Mouse (Mus musculus): ENCODE data around the gene Hsp90ab1. TPM values are rescaled to one million over a fixed set of nuclear protein-coding genes. Genes with fewer than 3 reads are reported as not detected.

Hsp90ab1 gene
- 3,626 and 3,708 TPM in 2 replicates for polyA plus RNA-seq (2011; ENCODE audit: insufficient read depth, insufficient read length, low read depth, missing spikeins)

DNA sequence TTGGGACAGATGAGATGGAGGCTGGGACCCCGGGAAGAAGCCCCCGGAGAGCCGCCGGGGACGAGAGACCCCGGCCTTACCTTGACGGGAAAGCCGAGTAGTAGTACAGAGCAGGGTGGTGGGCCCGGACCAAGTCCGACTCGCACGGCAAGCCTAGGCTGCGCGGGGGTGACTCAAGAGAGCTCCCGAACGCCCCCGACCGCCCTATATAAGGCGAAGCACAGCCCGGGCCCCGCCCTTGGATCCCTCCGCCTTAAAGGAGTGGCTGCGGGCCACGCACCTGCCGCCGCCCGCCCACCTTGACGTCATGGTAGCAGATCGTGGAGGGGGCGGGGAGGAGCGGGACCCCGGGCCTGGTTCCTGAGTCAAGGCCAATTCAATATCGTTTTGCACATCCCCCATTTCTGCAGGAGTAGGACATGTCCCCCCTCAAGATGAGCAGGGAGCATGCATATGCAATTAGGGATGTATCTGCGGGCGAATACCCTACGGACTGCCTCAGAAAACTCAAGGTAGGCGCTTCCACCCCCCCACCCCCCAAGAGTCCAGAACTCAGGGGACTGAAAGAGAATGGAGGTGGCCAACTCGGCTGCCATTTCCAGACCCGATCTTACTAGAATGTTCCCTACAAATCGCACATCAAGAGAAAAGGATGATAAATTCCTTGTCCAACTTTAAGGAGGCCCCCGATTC is at the start of gene Hsp90ab1:
Hsp90ab1 (minus strand) TSS at position 185 of the 693 bp plus-strand sequence.
- H3K9ac ChIP-seq (ENCODE audit: low read depth, poor library complexity, severe bottlenecking), result peak within 1 kb of the TSS; percentile 99
- peak within 1 kb of the TSS; percentile 84 for H3K4me3 ChIP-seq (ENCODE audit: low read depth, low read length)
- TF ChIP-seq POLR2A (IDR thresholded peaks at IDR 0.05; ENCODE audit: insufficient read depth, low read length) (peak; percentile 95), EP300 (IDR thresholded peaks at IDR 0.05; ENCODE audit: insufficient read depth, low read depth, low read length) (0 out of 2 replicates have a peak, but pooled peaks have one; percentile 37), CTCF (IDR thresholded peaks at IDR 0.05; ENCODE audit: low read depth, low read length) (no peak)
- no peaks in the 10 kb centered on the region for H3K27me3 ChIP-seq (ENCODE audit: control insufficient read depth, insufficient read depth, low read length, poor library complexity, severe bottlenecking)
- no peaks in the 10 kb centered on the region for H3K9me3 ChIP-seq (replicated peaks; ENCODE audit: control insufficient read depth, insufficient read depth, low read length, poor library complexity, severe bottlenecking)
- H3K36me3 ChIP-seq (ENCODE audit: control insufficient read depth, insufficient read depth, low read length, poor library complexity, severe bottlenecking), result peaks cover 40% of the 10 kb centered on the region
- peak within 1 kb of the TSS; percentile 71 for H3K27ac ChIP-seq (ENCODE audit: insufficient read depth, low read length)
- H3K4me1 ChIP-seq (ENCODE audit: control insufficient read depth, insufficient read depth, low read length), result no peaks in the 10 kb centered on the region

DNA sequence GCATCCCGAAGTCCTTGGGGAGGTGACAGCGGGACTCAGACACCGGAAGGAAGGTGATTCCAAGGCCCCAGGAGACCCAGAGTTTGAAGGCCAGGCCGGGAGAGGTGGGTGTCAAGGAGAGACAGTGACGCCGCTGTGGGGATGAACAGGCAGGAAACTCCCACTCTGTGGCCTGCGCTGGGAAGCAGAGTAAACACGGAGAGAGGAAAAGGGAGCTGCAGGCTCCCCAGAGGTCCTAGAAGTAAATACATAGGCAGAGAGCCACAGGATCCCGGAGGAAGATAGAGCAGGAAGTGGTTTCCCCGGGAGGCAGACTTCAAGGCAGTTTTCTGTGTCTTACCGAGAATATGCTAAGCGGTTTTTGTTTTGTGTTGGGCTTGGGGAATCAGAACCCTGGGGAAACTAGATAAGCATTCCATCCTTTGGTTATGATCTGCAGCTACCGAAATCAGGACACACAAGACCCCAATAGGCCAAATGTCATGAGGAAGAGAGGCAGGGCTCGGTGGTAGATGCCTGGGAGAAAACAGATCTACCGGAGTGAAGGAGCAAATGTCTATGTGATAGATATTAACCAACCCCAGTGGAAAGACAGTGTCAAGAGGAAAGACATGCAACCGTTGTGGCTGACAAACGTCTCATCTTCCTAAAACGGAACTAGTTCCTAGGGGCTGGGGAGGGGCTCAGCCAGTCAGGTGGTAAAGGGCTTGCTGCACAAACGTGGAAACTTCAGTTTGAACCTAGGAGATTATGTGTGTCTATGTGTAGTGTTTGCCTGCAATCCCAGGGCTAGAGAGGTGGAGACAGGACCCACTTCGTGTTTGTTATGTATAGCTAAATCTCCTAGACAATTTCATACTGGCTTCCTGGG is 46.5 kb upstream of the Hsp90ab1 start:
- Histone ChIP-seq H3K27ac (ENCODE audit: insufficient read depth, low read length) (peak overlapping the region; percentile 89), H3K27me3 (ENCODE audit: control insufficient read depth, insufficient read depth, low read length, poor library complexity, severe bottlenecking) (no peaks in the 10 kb centered on the region), H3K4me3 (ENCODE audit: low read depth, low read length) (peak overlapping the region; percentile 54), H3K36me3 (ENCODE audit: control insufficient read depth, insufficient read depth, low read length, poor library complexity, severe bottlenecking) (no peaks in the 10 kb centered on the region), H3K9ac (ENCODE audit: low read depth, poor library complexity, severe bottlenecking) (peak overlapping the region; percentile 40), H3K4me1 (ENCODE audit: control insufficient read depth, insufficient read depth, low read length) (peaks cover 5% of the 10 kb centered on the region), H3K9me3 (replicated peaks; ENCODE audit: control insufficient read depth, insufficient read depth, low read length, poor library complexity, severe bottlenecking) (no peaks in the 10 kb centered on the region)
- TF ChIP-seq CTCF (IDR thresholded peaks at IDR 0.05; ENCODE audit: low read depth, low read length) (no peak), EP300 (IDR thresholded peaks at IDR 0.05; ENCODE audit: insufficient read depth, low read depth, low read length) (no peak), POLR2A (IDR thresholded peaks at IDR 0.05; ENCODE audit: insufficient read depth, low read length) (no peak)

DNA sequence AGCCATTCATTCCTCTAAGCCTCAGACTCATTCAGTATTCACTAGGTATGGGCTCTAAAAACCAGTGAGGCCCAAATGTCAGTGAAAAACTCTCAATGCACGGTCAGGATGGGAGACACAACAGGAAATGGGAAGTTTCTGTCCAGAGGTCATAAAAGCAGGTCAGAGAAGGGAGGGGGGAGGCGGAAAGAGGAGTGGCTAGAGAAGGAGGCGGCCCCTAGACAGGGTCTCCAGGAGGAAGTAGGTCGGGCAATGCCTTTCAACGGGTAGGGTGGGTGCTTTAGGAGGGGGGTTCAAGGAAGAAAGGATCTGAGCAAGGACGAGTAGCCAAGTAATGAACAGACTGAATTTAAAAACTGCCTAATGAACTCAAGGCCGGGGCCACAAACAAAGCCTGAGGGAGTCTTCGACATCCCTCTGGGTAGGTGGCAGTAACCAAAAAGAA is 45.9 kb upstream of the Hsp90ab1 start:
- Histone ChIP-seq H3K4me3 (ENCODE audit: low read depth, low read length) (peak overlapping the region; percentile 54), H3K27me3 (ENCODE audit: control insufficient read depth, insufficient read depth, low read length, poor library complexity, severe bottlenecking) (no peaks in the 10 kb centered on the region), H3K4me1 (ENCODE audit: control insufficient read depth, insufficient read depth, low read length) (peaks cover 5% of the 10 kb centered on the region), H3K36me3 (ENCODE audit: control insufficient read depth, insufficient read depth, low read length, poor library complexity, severe bottlenecking) (no peaks in the 10 kb centered on the region), H3K9me3 (replicated peaks; ENCODE audit: control insufficient read depth, insufficient read depth, low read length, poor library complexity, severe bottlenecking) (no peaks in the 10 kb centered on the region), H3K27ac (ENCODE audit: insufficient read depth, low read length) (peak overlapping the region; percentile 89), H3K9ac (ENCODE audit: low read depth, poor library complexity, severe bottlenecking) (peak overlapping the region; percentile 40)
- TF ChIP-seq POLR2A (IDR thresholded peaks at IDR 0.05; ENCODE audit: insufficient read depth, low read length) (no peak), EP300 (IDR thresholded peaks at IDR 0.05; ENCODE audit: insufficient read depth, low read depth, low read length) (no peak), CTCF (IDR thresholded peaks at IDR 0.05; ENCODE audit: low read depth, low read length) (no peak)

DNA sequence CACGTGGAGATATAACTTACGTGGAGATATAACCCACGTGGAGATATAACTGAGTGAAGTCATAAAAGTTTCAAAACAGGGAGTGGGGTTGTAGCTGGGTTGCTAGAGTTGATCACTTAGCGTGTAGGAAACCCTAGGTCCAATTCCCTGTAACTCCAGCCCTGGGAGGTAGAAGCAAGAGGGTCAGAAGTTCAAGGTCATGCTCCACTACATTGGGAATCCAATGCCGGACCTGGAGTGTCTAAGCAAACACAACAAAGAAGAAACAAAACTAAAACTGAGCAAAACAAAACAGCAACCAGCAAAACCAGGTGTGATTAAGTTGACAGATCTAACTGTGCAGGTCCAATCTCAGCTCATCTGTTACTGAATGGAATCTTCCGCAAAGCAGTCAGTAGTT is 44.6 kb upstream of the Hsp90ab1 start:
- TF ChIP-seq CTCF (IDR thresholded peaks at IDR 0.05; ENCODE audit: low read depth, low read length), result no peak

DNA sequence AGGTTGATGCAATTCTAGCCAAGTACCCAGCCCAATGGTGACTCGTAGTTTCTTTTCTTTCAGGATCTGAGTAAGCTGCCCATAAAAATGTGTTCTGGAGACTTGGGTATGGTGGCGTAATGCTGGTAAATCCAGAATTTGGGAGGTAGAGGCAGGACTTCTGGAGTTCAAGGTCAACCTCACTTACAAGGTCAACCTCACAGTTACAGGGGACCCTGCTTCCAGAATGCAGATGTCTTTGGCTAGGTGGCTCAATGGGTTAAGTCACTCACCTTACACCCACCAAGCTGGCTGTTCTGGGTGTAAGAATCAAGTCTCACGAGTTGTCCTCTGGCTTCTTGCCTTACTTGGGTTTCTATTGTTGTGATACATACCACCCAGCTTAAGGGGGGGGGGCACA is 43.6 kb upstream of the Hsp90ab1 start:
- no peaks in the 10 kb centered on the region for H3K9me3 ChIP-seq (replicated peaks; ENCODE audit: control insufficient read depth, insufficient read depth, low read length, poor library complexity, severe bottlenecking)
- no peak overlapping the region for H3K4me3 ChIP-seq (ENCODE audit: low read depth, low read length)
- H3K9ac ChIP-seq (ENCODE audit: low read depth, poor library complexity, severe bottlenecking), result no peak overlapping the region
- no peaks in the 10 kb centered on the region for H3K27me3 ChIP-seq (ENCODE audit: control insufficient read depth, insufficient read depth, low read length, poor library complexity, severe bottlenecking)
- TF ChIP-seq CTCF (IDR thresholded peaks at IDR 0.05; ENCODE audit: low read depth, low read length) (no peak), EP300 (IDR thresholded peaks at IDR 0.05; ENCODE audit: insufficient read depth, low read depth, low read length) (no peak), POLR2A (IDR thresholded peaks at IDR 0.05; ENCODE audit: insufficient read depth, low read length) (no peak)
- H3K36me3 ChIP-seq (ENCODE audit: control insufficient read depth, insufficient read depth, low read length, poor library complexity, severe bottlenecking), result no peaks in the 10 kb centered on the region
- peak overlapping the region; percentile 91 for H3K27ac ChIP-seq (ENCODE audit: insufficient read depth, low read length)
- peaks cover 8% of the 10 kb centered on the region for H3K4me1 ChIP-seq (ENCODE audit: control insufficient read depth, insufficient read depth, low read length)

More for the DNA sequence above, 44.6 kb upstream of the Hsp90ab1 start:
- H3K36me3 ChIP-seq (ENCODE audit: control insufficient read depth, insufficient read depth, low read length, poor library complexity, severe bottlenecking), result no peaks in the 10 kb centered on the region
- H3K27me3 ChIP-seq (ENCODE audit: control insufficient read depth, insufficient read depth, low read length, poor library complexity, severe bottlenecking), result no peaks in the 10 kb centered on the region
- no peak overlapping the region for H3K4me3 ChIP-seq (ENCODE audit: low read depth, low read length)
- peak overlapping the region; percentile 91 for H3K27ac ChIP-seq (ENCODE audit: insufficient read depth, low read length)
- H3K4me1 ChIP-seq (ENCODE audit: control insufficient read depth, insufficient read depth, low read length), result peaks cover 5% of the 10 kb centered on the region
- no peaks in the 10 kb centered on the region for H3K9me3 ChIP-seq (replicated peaks; ENCODE audit: control insufficient read depth, insufficient read depth, low read length, poor library complexity, severe bottlenecking)
- H3K9ac ChIP-seq (ENCODE audit: low read depth, poor library complexity, severe bottlenecking), result no peak overlapping the region
